Mouse (Mus musculus) forebrain, embryonic 12.5 days (tissue): ENCODE measurements around the gene Sms. TPM values are rescaled to one million over a fixed set of nuclear protein-coding genes. Genes with fewer than 3 reads are reported as not detected.

Source experiments
- ATAC-seq: fragments of 200-750 bp; cut with Nextera tagmentation; 2 replicates; pipeline ENCODE4 v1.8.0; 2017; ENCODE audit warnings: moderate TSS enrichment; ENCODE audit not compliant: low FRiP score
- H3K27ac ChIP-seq: fragments of 300-500 bp; sonication (generic); 2 replicates; pipeline ENCODE4 v1.5.1; 2016; ENCODE audit warnings: mild to moderate bottlenecking
- H3K27me3 ChIP-seq: fragments of 300-500 bp; sonication (generic); 2 replicates; pipeline ENCODE4 v1.6.1; 2016; ENCODE audit warnings: mild to moderate bottlenecking
- H3K36me3 ChIP-seq: fragments of 300-500 bp; sonication (generic); replicated peaks from 2 replicates; pipeline ENCODE4 v1.6.1; 2016; ENCODE audit warnings: mild to moderate bottlenecking
- H3K4me1 ChIP-seq: fragments of 300-500 bp; sonication (generic); 2 replicates; pipeline ENCODE4 v1.6.1; 2016
- H3K4me2 ChIP-seq: fragments of 300-500 bp; sonication (generic); 2 replicates; pipeline ENCODE4 v1.6.1; 2016; ENCODE audit warnings: mild to moderate bottlenecking, moderate library complexity
- H3K4me3 ChIP-seq: fragments of 300-500 bp; sonication (generic); replicated peaks from 2 replicates; pipeline ENCODE4 v1.5.1; 2016; ENCODE audit warnings: mild to moderate bottlenecking
- H3K9ac ChIP-seq: fragments of 300-500 bp; sonication (generic); 2 replicates; pipeline ENCODE4 v1.6.1; 2016; ENCODE audit warnings: mild to moderate bottlenecking
- H3K9me3 ChIP-seq: fragments of 300-500 bp; sonication (generic); 2 replicates; pipeline ENCODE4 v1.6.1; 2016
- WGBS: fragments of 180-500 bp; shearing (Covaris S2); methylation state at CpG from one replicate; pipeline ENCODE4 v1.1.7; 2016; 5-methylcytosine and 5-hydroxymethylcytosine counted together
- polyA plus RNA-seq: library from polyadenylated mRNA; unstranded; fragments of >200 nt; fragmentation: Nextera tagmentation; extraction: Ambion mirVana; gene quantifications from 2 replicates; pipeline ENCODE4 v1.2.1, GENCODE M21; 2016

Sms gene
- polyA plus RNA-seq, 1 experiment from 2014 or later = 108 TPM

DNA sequence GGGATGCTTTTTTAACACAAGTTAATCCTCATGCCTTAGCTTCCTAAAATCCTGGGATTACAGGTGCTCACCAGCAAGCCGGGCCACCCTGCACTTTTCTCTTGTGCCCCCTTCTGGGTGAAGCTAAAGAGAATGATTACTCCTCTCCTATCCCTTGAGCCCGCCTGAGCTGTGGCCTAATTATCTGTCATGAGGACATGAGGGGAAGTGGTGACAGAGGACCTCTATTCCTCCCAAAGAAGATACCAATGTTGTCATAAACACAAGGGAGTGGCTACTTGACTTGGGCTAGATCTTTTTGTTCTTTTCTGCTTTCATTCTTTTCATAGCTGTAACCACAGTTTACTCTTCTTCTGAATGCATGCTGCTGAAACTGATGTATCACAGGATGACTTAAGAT lies 9.2 kb downstream of the Sms start:
- no peak overlapping the region for H3K9ac ChIP-seq
- no peaks in the 10 kb centered on the region for H3K27me3 ChIP-seq
- H3K4me1 ChIP-seq = no peaks in the 10 kb centered on the region
- no peak overlapping the region for H3K4me2 ChIP-seq
- no peak for ATAC-seq
- no peaks in the 10 kb centered on the region for H3K9me3 ChIP-seq
- WGBS = 77% methylated on average over 2 of the region's 2 CpGs
- H3K27ac ChIP-seq = no peak overlapping the region
- H3K36me3 ChIP-seq = no peaks in the 10 kb centered on the region
- H3K4me3 ChIP-seq = no peak overlapping the region

DNA sequence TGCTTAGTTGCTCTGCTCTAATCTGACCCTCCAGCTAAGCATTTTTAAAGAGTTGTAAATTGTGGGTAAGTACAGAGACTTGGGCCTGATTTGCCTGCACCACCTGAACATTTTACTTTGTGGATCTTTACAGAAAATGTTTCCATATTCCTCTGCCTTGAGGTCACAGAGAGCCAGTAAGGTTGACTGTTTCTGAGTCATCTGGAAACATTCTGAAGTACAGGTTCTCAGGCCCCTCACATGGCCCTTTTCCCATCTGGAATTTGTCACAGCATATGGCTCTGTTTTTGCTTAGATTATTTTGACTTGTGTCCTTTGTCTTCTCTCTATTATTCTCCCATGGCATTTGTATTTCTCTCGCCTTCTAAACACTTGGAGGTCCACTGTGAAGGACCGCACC lies 10.2 kb downstream of the Sms start:
- ATAC-seq = no peak
- no peak overlapping the region for H3K4me2 ChIP-seq
- WGBS = 81% methylated on average over 2 of the region's 2 CpGs
- no peaks in the 10 kb centered on the region for H3K36me3 ChIP-seq
- no peaks in the 10 kb centered on the region for H3K4me1 ChIP-seq
- H3K27ac ChIP-seq = no peak overlapping the region
- H3K9me3 ChIP-seq = no peaks in the 10 kb centered on the region
- H3K9ac ChIP-seq = no peak overlapping the region
- H3K4me3 ChIP-seq = no peak overlapping the region
- no peaks in the 10 kb centered on the region for H3K27me3 ChIP-seq

DNA sequence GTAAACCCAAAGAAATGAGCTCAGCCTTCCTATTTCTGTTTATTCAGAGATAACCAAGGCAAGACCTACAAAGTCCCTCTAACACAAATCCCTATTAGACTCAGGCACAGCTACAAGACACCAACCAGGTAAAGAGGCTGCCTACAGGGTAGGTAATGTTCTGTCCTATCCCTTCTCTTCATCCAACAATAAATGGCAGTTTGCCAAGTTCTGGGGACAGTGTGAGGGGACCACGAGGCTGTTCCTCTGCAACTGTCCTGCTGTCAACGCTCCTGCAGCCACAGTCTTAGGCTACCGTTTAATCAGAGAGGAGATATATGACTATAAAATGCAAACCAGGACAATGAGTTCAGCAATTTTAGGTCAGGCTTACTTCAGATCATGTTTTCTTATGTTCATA lies 14.8 kb downstream of the Sms start:
- H3K27ac ChIP-seq = no peak overlapping the region
- H3K4me1 ChIP-seq = no peaks in the 10 kb centered on the region
- no peaks in the 10 kb centered on the region for H3K27me3 ChIP-seq
- no peak for ATAC-seq
- H3K9ac ChIP-seq = no peak overlapping the region
- no peaks in the 10 kb centered on the region for H3K9me3 ChIP-seq
- H3K4me2 ChIP-seq = no peak overlapping the region
- H3K36me3 ChIP-seq = no peaks in the 10 kb centered on the region
- 82% methylated on average over 3 of the region's 3 CpGs for WGBS
- no peak overlapping the region for H3K4me3 ChIP-seq

- Histone ChIP-seq H3K4me1 (no peaks in the 10 kb centered on the region), H3K4me3 (no peak overlapping the region), H3K27me3 (no peaks in the 10 kb centered on the region), H3K9ac (no peak overlapping the region), H3K27ac (no peak overlapping the region), H3K4me2 (no peak overlapping the region), H3K9me3 (no peaks in the 10 kb centered on the region), H3K36me3 (no peaks in the 10 kb centered on the region)
- ATAC-seq = no peak
- 87% methylated on average over 4 of the region's 4 CpGs for WGBS
These were observed 15.8 kb downstream of the Sms start for GRCm38 (mm10) chrX:157476153-157476810.

DNA sequence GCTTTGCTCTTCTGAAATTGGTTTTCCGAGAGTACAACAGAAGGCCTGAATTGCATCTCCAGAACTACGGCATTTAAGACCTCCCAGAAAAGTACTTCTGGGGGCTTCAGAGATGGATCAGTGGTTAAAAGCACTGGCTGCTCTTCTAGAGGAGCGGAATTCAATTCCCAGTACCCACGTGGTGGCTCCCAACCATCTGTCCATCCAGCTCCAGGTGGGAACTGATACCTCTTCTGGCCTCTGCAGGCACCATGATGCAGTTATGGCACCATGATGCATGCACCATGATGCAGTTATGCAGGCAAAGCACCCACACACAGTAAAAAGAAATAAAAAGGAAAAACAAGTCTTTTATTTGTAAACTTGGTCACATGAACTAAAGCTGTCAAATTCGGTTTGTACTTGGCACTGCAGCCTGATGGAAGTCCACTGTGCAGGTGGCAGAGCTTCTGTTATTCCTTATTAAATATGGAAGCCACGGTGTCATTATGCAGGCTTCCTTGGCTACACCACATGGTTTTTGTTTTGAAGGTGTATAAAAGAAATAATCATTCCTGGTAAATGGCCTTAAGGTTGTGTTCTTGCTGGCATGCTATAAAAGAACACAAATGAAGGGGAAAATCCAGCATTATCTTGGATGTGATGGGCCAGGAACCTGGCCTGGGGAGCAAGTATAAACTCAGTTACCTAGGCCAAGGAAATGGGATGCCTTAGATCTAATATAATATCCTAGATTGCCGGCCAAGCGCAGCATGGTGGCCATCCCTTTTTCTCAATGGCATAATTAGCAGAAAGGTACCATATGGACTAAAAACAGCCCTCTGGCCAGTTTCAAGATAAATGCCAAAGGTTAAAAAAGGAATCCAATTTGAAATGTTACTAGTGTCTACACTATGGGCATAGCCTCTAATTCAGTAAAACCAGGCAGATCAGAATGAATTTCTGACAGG lies 20.1 kb downstream of the Sms start:
- Histone ChIP-seq H3K9me3 (no peaks in the 10 kb centered on the region), H3K9ac (no peak overlapping the region), H3K4me1 (no peaks in the 10 kb centered on the region), H3K4me3 (no peak overlapping the region), H3K36me3 (0 out of 2 replicates have a peak, but pooled peaks cover 4% of the 10 kb centered on the region), H3K27me3 (no peaks in the 10 kb centered on the region), H3K27ac (no peak overlapping the region), H3K4me2 (no peak overlapping the region)
- no peak for ATAC-seq
- 85% methylated on average over 8 of the region's 8 CpGs for WGBS

- no peak overlapping the region for H3K4me3 ChIP-seq
- H3K4me2 ChIP-seq = no peak overlapping the region
- no peak overlapping the region for H3K27ac ChIP-seq
- peaks cover 4% of the 10 kb centered on the region; the same call in 1 of the 2 replicates for H3K36me3 ChIP-seq
- H3K27me3 ChIP-seq = no peaks in the 10 kb centered on the region
- no peaks in the 10 kb centered on the region for H3K4me1 ChIP-seq
- WGBS = 89% methylated on average over 3 of the region's 3 CpGs
- H3K9ac ChIP-seq = no peak overlapping the region
- no peaks in the 10 kb centered on the region for H3K9me3 ChIP-seq
- ATAC-seq = no peak
These were observed 23.3 kb downstream of the Sms start for GRCm38 (mm10) chrX:157468795-157469194.

DNA sequence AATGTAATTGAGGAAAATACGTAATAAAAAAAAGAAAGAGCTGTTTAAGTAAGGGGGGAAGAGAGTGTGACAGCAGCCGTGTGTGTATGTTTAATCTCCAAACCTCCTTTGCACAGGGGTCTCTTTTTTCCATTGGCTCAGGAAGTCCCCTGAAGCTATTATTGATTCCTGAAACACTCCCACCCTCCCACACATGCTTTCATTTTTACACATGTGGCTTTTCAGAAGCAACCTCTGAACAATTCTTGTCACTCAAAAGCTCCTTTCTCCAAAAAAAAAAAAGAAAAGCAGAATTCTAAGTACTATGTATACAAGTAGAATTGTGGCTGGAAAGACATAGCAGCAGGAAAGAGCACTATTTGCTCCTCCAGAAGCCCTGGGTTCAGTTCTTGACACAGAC lies 24.0 kb downstream of the Sms start:
- peaks cover 4% of the 10 kb centered on the region; the same call in 1 of the 2 replicates for H3K36me3 ChIP-seq
- H3K27ac ChIP-seq = no peak overlapping the region
- ATAC-seq = no peak
- no peak overlapping the region for H3K4me2 ChIP-seq
- no peaks in the 10 kb centered on the region for H3K9me3 ChIP-seq
- no peak overlapping the region for H3K9ac ChIP-seq
- H3K4me3 ChIP-seq = no peak overlapping the region
- H3K4me1 ChIP-seq = no peaks in the 10 kb centered on the region
- 49% methylated on average over 2 of the region's 2 CpGs for WGBS
- no peaks in the 10 kb centered on the region for H3K27me3 ChIP-seq

DNA sequence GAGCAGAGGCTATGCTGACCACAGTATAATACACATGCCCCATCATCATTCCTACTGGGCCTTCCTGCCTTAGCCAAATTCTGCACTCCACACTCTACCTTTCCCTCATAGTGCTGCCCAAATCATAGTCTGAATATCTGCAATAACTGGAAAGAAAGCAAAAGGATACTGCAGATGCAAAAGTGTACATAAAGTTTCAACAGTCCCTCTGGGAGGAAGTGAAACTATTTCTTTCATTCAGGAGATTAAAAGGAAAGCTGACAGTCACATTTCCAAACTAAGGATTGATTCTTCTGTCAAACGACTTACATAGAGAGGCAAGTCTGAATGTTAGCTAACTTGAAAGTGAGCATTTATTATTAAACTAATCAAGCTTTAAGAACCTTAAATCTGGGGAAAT lies 26.1 kb downstream of the Sms start:
- Histone ChIP-seq H3K27me3 (no peaks in the 10 kb centered on the region), H3K4me2 (no peak overlapping the region), H3K4me3 (no peak overlapping the region), H3K27ac (no peak overlapping the region), H3K36me3 (peaks cover 4% of the 10 kb centered on the region; the same call in 1 of the 2 replicates), H3K9me3 (no peaks in the 10 kb centered on the region), H3K4me1 (no peaks in the 10 kb centered on the region), H3K9ac (no peak overlapping the region)
- no peak for ATAC-seq
- WGBS = 68% methylated on average over 1 of the region's 1 CpGs

DNA sequence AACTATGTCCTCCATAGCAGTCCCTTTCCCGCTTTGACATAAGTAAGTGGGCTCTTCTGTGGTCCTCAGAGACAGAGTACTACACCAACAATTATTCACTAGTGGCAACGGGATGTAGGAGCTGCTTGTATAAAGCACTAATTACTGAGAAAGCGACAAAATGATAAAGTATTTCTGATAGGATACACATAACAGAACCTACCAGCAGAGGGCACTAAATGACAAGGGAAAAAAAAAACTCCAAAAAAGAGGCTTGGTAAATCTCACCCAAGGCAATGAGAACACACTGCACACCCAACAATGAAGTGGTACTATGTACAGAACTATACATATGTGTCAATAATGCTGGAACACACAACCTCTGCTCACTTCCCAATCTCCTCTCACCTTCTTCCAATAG lies 29.4 kb downstream of the Sms start:
- Histone ChIP-seq H3K27me3 (no peaks in the 10 kb centered on the region), H3K9ac (no peak overlapping the region), H3K4me1 (no peaks in the 10 kb centered on the region), H3K4me2 (no peak overlapping the region), H3K9me3 (no peaks in the 10 kb centered on the region), H3K27ac (no peak overlapping the region), H3K4me3 (no peak overlapping the region), H3K36me3 (peaks cover 6% of the 10 kb centered on the region; the same call in 1 of the 2 replicates)
- no peak for ATAC-seq
- 69% methylated on average over 3 of the region's 3 CpGs for WGBS

DNA sequence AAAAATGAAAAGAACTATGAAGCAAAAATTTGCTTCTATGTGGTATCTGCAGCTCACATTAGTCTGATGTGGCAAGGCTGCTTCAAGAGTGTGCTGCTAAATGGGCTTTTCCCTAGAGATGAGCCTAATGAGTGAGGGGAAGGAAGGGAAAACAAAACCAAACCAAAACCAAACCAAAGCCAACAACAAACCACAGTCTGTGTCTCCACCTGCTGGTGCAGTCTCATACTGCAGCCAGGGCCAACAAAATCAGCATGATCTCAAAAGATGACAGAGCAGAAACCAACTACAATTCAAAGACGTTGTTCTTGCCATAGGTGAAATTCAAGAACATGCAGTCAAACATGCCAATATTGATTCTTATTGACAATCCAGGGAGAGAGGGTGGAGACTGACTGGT lies 37.7 kb downstream of the Sms start:
- Histone ChIP-seq H3K4me1 (no peaks in the 10 kb centered on the region), H3K27me3 (no peaks in the 10 kb centered on the region), H3K4me3 (no peak overlapping the region), H3K4me2 (no peak overlapping the region), H3K9me3 (no peaks in the 10 kb centered on the region), H3K27ac (no peak overlapping the region), H3K9ac (no peak overlapping the region), H3K36me3 (peaks cover 6% of the 10 kb centered on the region; the same call in 1 of the 2 replicates)
- 57% methylated on average over 1 of the region's 1 CpGs for WGBS
- no peak for ATAC-seq

DNA sequence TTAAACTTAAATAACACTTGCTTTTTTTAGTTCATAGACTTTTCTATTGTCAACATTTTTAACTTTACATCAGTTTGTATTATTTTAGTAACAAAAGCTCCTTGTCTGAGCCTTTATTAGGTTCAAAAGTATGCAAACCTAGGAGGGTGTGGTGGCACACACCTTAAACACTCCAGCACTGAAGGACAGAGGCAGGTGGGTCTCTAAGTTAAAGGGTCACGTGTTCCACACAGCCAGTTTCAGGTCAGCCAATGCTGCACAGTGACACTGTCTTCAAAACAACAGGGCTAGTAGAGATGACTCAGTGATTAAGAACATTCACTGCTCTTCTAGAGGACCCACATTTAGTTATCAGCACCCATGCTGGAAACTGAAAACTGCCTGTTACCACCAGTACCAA lies 43.1 kb downstream of the Sms start:
- no peak overlapping the region for H3K9ac ChIP-seq
- ATAC-seq = no peak
- no peaks in the 10 kb centered on the region for H3K4me1 ChIP-seq
- no peak overlapping the region for H3K4me3 ChIP-seq
- WGBS = 76% methylated on average over 1 of the region's 1 CpGs
- no peak overlapping the region for H3K4me2 ChIP-seq
- no peak overlapping the region for H3K27ac ChIP-seq
- no peaks in the 10 kb centered on the region for H3K9me3 ChIP-seq
- H3K27me3 ChIP-seq = no peaks in the 10 kb centered on the region
- no peaks in the 10 kb centered on the region for H3K36me3 ChIP-seq

DNA sequence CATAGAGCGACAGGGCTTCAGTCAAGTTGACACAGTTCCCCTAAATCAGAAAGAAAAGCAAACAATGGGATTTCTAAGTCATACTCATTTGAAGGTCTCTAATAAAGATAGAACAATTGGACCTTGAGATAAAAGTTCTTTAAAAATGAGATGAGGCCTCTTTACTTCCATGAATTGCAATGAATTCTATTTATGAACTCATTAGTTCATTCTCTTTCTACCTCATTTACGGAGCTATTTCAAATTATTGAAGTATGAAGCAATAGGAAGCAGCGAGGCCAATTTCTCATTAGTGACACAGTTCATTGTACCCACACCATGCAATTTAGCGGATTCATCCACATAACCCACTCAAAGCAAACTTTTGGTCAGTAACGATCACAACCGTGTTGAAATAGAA lies 44.7 kb downstream of the Sms start:
- no peak overlapping the region for H3K4me2 ChIP-seq
- no peaks in the 10 kb centered on the region for H3K27me3 ChIP-seq
- no peak overlapping the region for H3K4me3 ChIP-seq
- ATAC-seq = no peak
- H3K9me3 ChIP-seq = no peaks in the 10 kb centered on the region
- no peak overlapping the region for H3K9ac ChIP-seq
- H3K27ac ChIP-seq = no peak overlapping the region
- no peaks in the 10 kb centered on the region for H3K4me1 ChIP-seq
- WGBS = 48% methylated on average over 6 of the region's 6 CpGs
- no peaks in the 10 kb centered on the region; the same call in 1 of the 2 replicates for H3K36me3 ChIP-seq
